Mouse (Mus musculus) fat pad, adult 2 months (tissue): ENCODE measurements around the gene Tmcc3.

Source experiments
- DNase-seq: peaks from one replicate; pipeline ENCODE4 v3.0.0-alpha.2; 2011; ENCODE audit warnings: low read depth, low spot score; ENCODE audit errors: extremely low read depth

Gene Tmcc3

DNA sequence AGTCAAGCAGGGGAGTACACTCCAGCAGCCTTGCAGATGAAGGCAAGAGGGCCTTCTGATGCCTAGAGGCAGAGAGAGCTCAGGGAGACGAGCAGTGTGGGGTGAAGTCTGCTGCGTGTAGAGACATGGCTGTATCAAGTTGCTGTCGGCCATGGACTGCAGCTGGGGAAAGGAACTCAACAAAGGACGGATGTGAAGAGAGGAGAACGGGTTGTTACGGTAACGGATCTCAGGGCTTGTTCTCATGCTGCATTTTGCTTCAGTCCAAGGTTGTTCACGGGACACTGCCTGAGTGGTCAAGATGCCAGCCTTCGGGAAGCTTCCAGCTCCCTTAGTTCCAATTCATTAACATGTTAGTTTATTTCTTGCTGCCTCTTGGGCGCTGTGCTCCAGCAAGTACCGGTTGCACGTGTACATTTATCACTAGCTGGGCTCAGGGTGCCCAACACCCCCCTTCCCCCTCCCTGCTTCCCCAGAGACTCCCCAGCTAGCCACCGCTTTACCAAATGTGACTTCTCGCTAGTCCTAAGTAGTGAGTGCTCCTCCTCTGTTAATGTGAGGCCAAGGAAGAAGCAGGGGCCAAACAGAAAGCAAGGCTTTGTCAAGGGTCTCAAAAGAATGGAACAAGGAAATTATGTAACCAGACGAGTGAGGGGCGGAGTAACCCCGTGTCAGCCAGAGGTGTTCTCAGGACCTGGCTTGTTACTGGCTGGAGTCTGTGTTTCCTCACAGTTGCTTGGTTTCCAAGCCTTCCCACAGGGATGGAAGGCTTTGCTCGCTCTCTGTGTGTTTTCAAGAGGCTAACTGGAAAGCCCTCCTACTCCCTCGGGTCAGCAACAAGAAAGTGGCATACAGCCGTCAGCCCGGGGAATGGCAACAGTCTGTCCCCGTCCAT is 104.4 kb downstream of the Tmcc3 start:
- DNase-seq: no peak

DNA sequence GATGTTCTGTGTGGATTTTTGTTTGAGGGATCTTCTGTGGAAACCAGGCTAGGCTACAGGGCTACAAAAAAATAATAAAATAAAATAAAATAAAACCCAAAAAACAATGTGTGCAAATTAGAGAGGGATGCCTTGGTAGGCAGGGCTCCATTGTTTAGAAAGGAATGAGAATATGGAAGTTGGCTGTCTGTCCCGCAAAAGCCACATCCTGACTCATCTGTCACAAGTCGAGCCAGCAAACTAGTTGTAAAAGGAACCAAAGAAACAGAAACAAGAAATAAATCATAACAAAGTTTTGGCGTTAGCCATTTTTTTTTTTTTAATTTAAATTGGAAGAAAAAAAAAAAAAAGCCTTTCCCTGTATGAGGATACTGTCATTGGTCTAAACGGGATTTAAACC is 105.9 kb downstream of the Tmcc3 start:
- no peak for DNase-seq

DNA sequence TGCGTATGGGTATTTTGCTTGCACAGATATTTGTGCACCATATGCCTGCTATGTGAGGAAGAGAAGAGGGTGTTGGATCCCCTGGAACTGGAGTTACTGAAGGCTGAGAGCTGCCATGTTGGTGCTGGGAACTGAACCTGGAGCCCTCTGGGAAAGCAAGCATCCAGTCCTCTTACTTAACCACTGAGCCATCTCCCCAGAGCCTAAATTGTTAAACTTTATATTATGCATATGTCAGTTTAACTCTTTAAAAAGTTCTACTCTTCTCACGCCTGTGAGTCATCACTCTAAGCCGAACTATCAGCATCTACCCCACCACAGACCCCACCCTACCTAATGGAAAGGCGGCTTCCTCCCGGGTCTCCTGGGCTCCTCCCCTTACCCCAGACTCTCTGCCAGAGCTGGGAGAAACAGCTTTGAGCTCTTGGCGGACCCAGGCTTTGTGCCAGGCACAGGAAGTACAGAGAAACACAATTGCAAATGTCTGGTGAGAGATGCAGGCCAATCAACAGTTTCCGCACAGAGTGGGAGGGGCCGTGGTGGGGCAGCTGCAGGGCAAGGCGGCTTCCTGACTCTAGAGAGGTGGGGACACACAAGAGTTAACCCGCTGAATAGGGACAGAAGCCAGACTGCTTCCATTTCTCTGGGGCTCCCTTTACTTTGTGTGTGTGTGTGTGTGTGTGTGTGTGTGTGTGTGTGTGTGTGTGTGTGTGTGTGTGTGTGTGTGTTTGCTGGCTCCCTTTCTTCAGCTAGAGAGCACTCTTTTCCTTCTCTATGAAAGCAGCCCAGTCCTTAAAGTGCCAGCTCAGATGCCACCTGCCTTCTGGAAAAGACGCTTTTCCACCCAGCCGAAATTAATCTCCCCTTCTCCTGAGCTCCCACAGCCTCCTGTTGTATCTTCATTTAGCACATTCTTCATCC is 114.5 kb downstream of the Tmcc3 start:
- no peak for DNase-seq

DNA sequence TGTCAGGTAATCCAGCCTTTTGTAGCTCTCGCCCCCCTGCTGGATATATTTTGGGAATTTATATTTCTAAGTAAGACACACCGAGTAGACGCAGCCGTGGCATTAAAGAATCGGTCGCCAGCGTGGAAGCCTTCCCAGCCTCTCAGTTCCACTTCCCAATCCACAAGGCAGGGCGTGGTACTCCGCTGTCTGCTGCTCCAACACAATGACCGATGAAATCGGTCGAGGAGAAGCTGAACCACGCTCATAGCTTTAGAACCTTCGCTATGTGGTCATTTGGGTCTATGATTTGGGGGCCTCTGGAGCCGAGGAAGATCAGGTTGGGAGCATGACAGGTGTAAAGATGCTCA is 115.1 kb downstream of the Tmcc3 start:
- DNase-seq: no peak

DNA sequence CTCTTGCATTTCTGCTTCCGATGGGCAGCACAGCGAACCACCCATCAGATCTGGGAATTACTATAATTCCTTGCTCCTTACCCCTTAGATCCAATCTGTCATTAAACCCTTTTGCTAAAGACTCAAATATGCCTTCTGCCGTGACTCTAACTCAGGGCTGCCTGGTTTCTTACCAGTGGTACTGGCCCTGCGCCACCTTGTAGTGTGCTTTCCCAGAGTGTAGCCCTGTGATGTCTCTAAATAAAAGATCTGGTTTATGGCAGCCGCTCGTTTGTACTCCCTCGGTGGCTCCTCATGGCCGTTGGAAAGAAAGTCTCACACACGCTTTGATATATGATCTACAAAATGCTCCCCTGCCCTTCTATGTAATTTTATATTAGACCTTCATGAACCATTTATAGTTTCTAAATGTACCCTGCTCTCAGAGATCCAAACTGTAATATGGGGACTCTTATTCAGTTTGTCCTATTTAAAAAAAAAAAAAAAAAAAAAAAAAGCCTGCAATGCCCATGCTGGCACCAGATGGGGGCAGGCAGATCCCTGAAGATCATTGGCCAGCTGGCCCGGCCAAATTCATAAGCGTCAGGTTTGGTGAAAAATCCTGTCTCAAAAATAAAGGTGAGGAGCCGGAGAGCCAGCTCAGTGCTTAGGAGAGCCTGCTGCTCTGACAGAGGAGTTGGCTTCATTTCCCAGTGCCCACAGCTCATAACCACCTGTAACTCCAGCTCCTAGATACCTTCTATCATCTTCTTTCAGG is 116.6 kb downstream of the Tmcc3 start:
- DNase-seq: no peak

DNA sequence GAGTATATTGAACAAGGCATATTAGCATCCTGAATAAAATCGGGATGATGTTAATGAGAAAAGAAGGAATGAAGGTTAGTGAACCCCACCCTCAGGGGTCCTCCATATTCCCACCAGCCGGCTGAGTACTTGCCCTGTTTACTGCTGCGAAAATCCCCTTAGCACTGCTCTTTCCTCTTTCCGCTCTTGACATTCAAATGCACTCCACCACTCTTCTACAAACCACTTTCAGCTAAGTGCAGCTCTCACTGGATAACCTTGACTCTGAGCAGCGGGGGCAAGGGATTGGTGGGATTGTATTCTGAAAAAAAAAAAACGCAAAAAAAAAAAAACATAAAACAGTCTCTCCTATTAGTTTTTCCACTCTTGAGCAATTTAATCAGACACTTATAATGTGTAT is 118.8 kb downstream of the Tmcc3 start:
- no peak for DNase-seq

DNA sequence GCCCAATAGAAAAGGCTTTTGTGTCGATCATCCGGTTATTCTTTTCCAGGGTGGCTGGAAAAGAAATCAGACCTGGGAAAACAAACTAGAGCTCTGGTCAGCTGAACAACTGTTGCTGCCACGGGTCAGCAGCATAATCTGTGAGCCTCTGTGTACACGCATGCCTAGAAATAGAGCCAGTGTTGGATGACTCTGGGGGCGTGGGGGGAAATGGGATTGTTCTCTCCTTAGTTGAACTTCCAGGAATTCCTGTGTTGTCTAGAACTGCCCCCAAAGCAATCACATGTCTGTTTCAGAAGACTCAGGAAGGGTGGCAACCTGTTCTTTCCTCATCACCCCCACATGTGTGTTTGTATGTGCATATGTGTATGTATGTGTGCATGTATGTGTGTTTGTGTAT is 121.2 kb downstream of the Tmcc3 start:
- no peak for DNase-seq

DNA sequence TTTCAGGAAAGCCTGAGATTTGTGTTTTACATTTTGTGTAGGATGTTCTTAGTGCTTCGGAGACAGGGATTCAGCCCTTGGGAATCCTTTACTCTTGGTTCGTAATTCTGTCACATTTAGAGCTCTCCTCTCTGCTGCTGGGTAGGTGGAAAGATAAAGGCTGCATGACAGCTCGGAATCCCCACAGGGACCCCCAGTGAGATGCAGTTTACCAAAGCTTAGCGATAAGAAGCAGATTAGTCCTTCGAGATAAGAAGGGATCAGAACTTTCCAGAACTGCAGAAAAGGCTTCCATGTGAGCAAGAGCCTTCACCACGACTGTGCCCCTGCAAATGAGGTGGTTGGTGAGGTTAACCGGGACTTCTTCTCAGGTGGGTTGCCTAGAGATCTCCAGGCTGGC is 122.2 kb downstream of the Tmcc3 start:
- no peak for DNase-seq

DNA sequence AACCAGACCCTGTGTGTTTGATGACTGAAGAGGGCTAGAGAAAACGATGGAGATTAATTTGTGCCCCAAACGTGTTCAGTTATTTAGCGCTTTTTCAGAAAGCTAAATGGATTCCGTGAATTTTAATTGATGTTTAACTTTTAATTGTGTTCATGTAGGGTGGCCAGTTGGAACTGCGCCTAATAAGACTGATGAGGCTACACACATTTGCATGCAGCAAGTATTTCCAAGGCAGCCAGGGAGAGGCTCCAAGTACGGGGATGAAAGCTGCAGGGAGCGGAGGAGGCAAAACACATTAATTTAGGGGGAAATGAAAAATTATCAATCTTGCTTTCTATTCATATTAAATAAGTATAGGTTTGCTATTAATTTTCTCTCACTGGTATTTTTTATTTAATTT is 131.0 kb downstream of the Tmcc3 start:
- DNase-seq: no peak

DNA sequence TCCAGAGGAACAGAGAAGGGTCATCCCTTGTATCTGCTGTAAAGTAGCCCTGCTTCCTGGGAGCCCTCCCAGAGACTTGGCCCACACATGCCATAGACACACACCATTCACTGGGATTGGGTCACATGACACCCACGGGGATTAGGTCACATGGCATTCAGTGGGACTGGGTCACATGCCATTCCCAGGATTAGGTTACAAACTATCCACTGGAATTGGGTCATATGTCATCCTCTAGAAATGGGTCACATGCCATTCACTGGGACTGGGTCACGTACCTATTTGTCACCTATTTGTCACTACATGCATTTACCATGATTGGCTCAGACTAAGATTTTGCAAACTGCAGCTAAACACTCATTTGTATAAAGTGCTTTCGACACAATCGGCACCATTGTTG is 131.7 kb downstream of the Tmcc3 start:
- peak; percentile 23 for DNase-seq

DNA sequence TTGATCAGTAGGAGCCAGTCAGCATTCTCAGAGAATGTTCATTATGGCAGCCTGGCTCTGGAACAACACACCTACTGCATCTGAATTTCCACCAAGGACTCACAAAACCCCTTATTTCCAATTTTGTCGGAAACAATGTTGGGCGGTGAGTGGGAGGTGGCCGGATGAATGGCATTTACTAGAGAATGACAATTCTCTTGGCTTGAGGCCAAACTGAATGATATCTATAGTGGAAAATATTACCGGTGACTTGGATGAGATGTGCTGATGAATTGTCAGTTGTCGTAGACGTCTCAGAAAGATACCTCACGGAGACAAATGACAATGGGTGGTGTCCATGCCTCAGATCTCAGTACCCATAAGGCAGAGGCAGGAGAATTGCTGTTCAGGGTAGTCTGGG is 133.4 kb downstream of the Tmcc3 start:
- no peak for DNase-seq

DNA sequence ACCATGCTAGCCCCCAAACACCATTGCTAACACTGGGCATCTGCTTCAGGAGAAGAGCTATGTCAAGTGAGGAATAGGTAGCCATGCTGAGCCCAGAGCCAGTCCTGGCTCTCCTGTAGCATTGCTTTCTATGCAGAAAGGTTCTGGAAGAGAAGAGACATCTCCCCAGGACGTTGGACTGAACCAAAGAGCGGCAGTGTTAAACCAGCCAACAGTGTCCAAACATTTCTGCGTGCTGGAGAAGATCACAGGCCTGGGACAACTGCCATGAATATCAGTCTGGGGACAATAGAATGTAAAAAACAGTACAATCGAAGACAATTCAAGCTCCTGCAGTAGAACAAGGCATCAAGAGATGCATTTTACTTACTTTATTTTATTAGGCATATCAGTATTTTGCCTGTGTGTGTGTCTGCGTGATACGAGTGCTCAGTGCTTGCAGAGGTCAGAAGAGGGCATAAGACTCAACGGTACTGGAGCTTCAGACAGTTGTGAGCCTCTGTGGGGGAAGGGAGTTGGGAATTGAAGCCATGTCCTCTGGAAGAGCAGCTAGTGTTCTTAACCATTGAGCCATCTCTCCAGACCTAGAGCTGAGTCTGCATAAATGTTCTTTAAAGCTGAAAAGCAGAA is 134.7 kb downstream of the Tmcc3 start:
- no peak for DNase-seq

DNA sequence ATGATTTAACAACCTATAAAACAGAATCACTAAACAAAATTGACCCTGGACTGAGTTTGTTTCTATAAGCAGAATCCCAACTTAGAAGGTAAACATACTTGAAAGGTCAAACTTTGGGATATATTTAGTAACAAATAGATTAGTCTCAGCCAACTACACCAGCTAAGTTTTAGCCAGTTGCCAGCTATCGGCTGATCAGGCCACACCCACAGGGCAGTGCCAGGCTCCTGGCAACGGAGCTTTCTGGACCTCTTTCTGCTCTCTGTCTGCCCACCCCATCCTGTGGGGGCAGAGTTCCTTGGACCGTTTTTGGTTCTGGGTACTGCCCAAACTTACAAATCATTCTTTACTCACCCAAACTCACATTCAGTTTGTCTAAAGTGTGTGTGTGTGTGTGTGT is 137.9 kb downstream of the Tmcc3 start:
- DNase-seq: no peak

DNA sequence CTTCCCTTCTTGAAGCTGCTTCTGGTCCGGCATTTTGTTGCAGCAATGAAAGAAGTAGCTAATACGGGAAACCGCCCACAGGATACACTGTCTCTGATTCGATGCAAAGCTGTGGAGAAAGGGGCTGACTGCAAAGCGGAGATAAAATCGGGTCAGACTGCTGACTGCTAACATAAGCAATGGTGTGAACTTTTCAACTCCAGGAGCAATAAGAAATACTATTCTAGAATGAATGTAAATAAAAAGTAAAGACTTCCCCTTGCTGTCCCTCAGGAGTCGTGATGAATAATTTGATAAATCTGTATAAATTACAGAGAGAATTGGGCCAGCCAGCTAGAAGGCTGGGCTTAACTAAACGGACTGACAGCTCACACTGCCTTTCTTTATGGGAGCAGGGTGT is 139.0 kb downstream of the Tmcc3 start:
- DNase-seq: no peak

DNA sequence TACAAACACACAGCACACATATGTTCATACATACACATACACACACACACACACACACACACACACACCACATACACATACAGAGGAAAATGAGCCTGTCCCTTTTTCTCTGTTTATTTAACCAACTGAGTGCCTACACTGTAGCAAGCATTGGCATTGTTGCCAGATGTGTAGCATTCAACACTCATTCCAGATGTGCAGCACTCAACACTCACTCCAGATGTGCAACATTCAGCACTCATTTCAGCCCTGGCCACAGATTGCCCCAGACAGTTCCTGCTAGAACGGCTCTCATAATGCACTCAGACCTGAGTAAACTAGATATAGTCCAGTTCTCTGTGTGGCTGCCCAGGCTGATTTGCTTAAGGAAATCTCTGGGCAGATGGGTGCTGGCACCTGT is 145.7 kb downstream of the Tmcc3 start:
- DNase-seq: no peak

DNA sequence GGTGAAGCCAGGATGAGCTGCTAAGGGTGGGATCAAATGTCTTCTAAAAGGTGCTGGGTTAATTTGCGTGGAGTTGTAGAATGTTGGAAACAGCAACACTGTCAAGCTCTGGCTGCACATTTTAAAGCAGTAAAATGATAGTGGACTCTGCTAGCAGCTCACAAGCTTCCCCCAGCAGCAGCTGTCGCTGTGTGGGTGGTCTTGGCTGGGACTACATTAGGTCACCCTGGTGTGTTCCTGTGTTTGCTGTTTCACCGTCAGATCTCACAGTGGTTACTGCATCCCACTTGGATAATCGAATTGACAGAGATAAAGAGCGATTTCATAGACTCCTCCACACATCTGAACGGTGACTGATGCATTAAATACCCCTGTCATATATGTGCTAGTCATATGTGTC is 146.9 kb downstream of the Tmcc3 start:
- no peak for DNase-seq

DNA sequence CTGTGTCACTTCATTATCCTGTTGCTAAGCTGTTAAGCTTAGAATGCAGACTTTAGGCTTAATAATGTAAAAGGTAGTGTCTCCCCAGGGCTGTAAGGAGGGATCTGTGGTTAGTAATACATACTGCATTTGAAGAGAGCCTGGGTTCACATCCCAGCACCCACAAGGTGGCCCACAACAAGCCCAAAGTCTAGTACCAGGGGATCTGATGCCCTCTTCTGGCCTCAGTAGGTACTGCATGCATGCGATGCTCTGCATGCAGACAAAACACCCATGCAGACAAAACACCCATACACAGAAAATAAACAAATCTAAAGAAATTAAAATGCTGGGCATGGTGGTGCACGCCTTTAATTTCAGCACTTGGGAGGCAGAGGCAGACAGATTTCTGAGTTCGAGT is 149.6 kb downstream of the Tmcc3 start:
- DNase-seq: no peak

DNA sequence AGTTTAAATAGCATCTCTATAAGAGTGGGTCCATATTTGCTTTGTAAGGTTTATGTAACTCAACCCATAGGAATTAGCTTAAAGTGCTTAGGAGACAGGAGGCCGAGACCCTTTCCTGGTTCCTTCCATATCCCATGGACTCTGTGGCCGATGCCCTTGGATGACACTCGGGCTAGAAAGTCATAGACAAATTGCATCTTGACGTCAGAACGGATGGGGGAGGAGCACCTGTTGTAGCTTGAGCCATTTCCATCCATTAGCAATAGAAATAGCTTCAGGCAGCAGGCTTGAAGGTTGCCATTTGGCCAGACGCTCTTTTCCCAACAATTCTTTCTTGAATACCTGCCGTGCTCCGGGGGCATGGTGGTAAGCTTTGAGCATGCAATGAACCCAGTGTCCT is 150.1 kb downstream of the Tmcc3 start:
- no peak for DNase-seq

DNA sequence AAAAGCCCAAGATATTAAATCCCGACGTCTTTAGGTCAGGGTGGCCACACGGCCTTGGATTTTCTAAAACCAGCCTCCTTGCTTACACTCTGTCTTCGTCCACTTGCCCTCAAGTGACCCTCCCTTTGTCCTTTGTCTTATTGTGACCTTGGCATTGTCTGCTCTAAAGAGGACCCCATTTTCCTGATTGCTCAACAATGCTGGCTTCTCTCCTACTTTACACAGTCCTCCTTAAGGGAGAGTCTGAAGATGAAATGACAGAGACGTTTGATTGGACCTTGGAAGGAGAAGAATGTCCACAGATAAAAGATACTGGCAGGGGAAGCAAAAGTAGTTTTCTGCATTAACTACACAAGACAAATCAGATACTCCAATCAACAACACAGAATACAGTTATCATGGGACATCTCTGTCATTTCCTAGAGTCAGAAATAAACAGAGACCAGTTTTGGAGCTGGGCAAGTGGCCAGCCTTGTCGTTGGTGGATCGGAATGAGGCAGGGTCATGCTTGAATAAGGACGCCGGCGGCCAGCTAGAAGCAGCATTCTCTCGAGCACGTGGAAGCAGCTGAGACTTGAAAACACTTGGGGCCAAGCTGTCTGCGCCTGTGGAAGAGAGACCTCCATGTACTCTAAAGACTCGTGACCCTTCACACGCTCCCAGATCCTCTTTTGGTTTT is 150.8 kb downstream of the Tmcc3 start:
- DNase-seq: no peak

DNA sequence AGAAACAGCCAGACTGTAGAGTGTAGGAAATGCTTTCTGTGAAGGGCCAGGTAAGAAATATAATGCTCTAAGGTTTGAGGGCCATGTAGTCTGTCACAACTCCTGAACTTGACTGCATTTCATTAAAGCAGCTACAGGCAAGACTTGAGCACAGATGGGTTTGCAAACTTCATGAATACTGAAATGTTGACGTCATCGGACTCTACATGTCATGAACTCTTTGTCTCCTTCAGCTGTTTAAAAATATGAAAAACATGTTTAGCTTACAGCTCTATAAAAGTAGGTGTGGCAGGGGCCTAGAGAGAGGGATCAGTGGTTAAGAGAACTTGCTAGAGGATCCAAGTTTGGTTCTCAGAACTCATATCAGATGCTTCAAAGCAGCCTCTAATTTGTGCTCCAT is 151.7 kb downstream of the Tmcc3 start:
- DNase-seq: no peak
